Mouse (Mus musculus) mature B cell (primary cell): ENCODE data around the gene Nt5c3b.

Experiments
- in situ Hi-C: fragments of 300-500 bp; cut with MboI; formaldehyde crosslinking; loops from 2 replicates; pipeline ENCODE4 v1.14.3; 2019

Gene Nt5c3b

DNA sequence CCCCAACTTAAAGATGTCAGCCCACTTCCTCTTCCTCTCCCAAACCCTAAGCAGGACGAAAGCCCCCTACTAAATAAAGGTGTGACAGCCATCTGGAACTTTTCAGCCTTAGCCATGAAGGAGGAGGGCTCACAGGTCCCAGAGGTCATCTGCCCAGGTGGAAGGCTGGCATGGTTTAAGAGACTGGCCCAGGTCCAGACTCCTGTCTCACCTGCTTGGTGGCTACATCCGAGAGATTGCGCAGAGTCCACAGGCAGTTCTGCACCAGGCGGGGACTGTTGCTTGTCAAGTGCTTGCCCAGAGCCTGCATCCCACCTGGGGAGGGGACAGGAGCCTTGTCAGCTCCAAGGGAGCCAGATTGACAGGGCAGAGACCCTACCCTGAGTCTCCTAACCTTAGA lies 62.3 kb downstream of the Nt5c3b start:
- in situ Hi-C loops: no loop called here

DNA sequence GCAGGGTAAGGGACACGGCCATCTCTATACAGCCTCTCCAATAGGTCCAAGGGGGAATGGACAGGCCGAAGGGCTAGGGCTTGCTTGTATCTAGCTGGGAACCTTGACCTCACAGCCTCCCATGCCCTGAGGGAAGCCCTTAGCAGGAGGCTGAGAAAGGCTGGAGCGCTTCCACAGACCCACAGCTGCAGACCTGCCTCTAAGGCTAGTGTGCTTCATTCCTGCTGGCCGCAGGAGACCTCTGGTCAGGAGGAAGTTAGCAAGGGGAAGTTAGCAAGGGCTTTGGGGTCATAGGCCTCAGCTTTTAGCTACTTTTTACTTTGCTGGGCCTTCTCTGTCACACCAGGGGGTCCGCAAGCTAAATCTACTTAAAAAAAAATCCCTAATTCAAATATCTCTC lies 63.2 kb downstream of the Nt5c3b start:
- in situ Hi-C loops: no loop called here

DNA sequence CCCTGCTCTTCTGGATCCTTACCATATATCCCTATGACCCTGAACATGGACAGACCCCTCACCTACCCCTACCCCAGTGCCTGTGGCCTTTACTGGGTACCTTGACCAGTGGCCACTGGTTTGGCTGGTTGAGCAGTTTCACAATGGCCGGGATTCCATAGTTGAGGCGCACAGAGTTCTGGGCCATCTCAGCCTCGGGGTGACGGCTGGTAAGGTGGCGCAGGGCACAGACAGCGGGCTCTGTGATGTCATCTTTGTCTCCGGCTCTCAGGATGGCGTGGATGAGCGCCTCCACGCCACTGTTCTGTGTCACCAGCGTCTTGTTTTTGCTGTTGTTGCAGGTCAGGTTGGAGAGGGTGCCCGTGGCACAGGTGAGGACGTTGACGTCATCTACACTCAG lies 63.6 kb downstream of the Nt5c3b start:
- in situ Hi-C loops: no loop called here

DNA sequence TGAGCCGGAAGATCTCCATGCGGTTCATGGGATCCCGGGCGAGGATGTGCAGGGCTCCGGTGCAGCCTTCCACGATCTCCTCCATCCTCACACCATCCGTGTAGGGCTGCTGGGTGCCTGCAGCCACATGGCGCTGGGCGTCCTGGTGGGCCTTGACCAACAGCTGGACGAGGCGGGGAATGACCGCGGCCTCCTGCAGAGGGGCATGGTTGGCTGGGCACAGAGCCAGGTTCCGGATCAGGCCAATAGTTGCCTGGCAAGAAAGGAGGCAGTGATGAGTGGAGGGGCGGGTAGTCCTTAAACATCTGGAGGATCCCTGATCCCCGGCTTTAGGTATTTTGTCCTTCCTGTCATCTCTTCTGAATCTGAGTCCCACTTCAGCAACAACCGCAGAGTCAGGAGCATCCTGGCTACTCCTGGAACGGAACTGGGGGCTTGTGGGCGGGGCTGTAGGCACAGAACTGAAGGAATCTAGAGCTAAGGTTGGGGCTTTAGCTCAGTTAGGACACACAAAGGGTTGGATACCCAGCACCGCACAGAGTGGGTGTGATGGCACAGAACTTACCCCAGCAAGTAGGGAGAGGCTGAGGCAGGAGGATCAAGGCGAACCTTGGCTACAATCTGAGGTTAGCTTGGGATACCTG lies 64.7 kb downstream of the Nt5c3b start:
- in situ Hi-C loops: no loop called here

DNA sequence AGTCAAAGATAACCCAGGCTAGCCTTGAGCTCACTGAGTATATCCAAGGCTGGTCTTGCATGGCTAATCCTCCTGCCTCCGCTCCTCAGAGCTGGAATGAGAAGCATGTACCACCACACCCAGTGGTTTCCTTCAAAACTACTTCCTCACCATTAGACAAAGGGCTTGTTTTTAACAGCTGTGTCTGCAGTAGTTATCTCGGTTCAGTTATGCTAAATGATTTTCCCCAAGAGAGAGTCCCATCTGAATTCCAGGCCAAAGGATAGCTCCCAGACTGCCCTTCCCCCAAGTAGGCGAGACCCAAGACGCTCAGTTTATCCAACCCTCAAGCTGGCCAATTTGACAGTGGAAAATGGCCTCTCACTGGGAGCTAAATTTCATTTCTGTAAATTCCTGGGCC lies 65.6 kb downstream of the Nt5c3b start:
- in situ Hi-C loops: no loop called here

DNA sequence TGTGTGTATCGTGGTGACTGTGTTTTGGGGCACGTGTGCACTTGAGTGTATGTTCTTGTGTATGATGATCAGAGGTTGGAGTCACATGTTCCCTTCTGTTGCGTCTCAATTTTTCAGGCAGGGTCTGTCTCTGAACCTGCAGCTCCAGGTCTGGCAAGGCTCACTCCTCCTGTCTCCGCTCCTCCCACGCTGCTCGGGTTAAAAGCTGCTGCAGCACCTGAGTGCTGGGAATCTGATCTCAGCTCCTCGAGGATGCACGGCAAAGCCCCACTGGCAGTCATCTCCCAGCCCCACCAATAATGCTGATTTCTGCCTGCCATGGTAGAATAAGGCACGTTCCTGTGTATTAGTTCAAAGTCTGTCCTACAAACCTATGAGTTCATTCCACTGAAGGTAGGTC lies 66.5 kb downstream of the Nt5c3b start:
- in situ Hi-C loops: no loop called here
